Mouse (Mus musculus): Measurements from ENCODE around the gene Slx1b. TPM values are rescaled to one million over a fixed set of nuclear protein-coding genes. Genes with fewer than 3 reads are reported as not detected.
"Not testable (repeated sequence)": the region's sequence is repeated elsewhere in the genome, so short reads cannot be mapped to it uniquely, and the experiment has no call there.

The Slx1b gene
- 10 to 100 TPM; 17.1 to 23.0 (median 19.6) TPM for total RNA-seq (2022)

DNA sequence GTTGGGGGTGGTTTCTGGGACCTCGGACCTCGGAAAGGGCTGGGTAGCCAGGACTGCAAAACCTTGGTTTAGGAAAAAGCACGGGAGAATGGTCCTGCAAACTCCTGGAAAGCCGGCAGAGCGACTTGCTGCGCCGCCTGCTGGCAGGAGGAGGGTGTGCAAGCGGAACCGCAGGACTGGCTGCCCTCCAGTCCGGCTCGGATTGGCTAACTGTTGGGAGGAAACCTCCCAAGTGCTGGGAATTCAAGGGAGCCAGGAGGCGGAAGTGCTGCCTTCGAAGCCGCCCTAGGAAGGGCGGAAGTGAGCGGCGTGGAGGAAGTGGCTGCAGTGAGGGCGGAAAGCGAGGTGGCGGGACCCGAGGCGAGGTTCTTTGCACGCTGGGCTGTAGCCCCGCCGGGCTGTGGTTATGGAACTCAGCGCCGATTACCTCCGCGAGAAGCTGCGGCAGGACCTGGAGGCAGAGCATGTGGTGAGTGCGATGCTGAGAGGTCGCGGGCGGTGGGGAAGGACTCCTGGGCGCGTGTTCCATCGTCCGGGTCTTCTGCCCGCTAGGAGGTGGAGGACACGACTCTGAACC lies at the start of gene Slx1b:
Gene Slx1b, minus strand, starts transcription at position 154 of the 577 bp plus-strand sequence.
- DNase-seq (ENCODE audit: low spot score in 2 of 2), result peak; percentile 86 to 94

DNA sequence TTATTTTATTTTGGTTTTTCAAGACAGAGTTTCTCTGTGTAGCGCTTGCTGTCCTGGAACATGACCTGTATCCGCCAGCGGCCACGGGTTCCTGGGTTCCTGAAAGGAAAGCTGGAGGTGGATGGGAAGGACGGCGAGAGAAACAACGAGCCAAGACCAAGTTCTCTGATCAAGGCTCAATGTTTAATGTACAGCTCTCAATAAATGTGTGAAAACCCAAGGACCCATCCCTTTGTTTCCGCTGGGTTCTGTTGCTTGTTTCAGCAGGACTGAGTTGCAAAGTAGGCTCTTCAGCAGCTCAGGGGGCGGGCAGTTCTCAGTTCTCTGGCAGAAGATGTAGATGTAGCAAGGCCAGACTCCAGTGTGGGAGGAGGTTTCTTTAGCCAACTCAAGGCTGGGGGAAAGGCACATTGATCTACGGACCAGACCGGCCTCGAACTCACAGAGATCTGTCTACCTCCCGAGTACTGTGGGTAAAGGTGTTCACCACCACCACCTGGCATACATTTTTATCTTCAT lies 46.4 kb upstream of the Slx1b start:
- no peak for DNase-seq (ENCODE audit: low spot score in 2 of 2)

DNA sequence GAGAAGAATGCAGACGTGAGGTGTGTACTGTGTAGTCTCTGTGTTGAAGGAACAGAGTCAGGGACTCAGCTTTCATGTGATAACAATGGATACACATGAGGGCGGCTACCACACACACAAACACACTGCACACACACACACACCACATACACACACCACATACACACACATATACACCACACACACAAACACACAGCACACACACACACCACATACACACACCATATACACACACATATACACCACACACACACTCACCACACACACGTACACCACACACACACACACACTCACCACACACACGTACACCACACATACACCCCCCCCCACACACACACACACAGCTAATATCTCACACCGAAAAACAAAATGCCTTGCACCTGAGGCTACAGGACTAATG lies 45.9 kb upstream of the Slx1b start:
- DNase-seq (ENCODE audit: low spot score in 2 of 2), result no peak

DNA sequence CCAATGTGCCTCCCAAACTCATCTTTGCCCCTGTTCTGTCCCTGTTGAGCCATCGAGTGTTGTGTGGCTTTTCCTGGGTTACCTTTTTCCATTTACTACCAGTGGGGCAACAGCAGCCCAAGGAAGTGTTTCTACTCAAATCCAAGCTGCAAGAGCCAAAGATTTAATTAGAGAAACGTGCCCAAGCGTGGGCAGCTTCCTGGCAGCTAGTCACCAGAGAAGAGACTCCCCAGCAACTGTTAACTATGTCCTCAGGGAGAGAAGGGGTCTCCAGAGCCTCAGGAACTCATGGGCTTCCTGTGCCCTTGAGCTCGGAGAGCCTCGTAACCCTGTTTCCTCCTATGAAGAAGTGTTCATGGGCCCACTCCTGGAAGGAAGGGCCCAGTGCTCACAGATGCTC lies 45.4 kb upstream of the Slx1b start:
- no peak for DNase-seq (ENCODE audit: low spot score in 2 of 2)

DNA sequence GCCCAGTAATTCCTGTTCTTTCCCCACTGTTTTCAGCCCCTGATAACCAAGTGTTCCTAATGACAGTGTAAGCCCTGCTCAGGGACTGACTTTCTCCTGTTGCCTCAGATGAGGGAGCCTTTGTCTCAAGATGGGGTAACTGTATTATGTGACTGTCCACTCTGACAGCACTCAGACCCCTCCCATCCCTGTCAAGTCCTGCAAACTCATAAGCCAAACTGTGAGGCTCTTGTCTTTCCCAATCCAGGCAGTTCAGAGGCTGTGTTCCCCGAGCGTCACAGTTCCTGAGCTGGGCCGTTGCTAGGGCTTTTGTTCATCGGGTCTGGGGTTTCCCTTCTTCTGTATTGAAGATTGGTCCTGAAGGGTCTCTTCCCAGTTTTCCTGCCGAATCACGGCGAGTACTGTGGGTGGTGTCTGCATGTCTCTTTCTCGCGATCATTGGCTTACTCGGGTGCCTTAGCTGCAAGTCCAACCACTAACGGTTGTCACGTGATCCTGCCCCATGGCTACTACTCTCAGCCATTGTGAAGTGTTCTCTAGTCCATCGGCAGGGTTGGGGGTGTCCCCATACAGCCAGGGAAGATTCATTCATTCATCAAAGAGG lies 44.6 kb upstream of the Slx1b start:
- no peak for DNase-seq (ENCODE audit: low spot score in 2 of 2)

DNA sequence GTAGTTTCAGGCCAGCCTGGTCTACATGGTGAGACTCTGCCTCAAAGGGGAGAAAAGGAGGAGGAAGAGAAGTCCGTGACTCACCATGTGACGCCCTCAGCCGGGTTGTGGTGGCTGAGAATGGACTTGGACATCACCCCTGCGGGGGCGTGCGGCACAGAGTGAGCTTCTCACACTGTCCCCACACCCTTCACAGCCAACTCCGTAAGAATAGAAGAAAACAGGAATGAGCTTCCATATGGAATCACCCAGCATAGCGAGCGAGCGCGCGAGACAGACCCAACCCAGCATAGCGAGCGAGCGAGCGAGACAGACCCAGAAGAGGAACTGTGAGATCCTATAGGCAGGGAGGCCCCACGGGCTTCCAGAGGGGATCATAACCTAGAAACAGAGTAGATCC lies 44.0 kb upstream of the Slx1b start:
- DNase-seq (ENCODE audit: low spot score in 2 of 2), result peak in 1 of 2 experiments; percentile 84

DNA sequence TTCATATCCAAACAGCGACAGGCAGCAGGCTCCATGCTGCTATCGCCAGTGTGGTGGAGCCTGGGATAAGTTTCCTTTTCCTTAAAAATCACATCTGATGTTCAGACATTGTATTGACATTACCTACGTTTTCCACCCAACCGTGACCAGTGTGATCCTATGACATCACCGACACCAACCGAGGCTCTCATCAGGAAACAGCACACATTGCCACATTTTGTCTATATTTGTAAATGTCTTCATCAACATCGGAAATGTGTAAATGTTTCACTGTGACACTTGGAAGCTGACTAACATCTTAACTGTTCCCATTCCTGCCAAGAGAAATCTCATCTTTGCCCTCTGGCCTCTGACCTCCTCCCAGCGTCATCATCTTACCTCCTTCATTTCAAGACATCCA lies 40.5 kb upstream of the Slx1b start:
- no peak for DNase-seq (ENCODE audit: low spot score in 2 of 2)

DNA sequence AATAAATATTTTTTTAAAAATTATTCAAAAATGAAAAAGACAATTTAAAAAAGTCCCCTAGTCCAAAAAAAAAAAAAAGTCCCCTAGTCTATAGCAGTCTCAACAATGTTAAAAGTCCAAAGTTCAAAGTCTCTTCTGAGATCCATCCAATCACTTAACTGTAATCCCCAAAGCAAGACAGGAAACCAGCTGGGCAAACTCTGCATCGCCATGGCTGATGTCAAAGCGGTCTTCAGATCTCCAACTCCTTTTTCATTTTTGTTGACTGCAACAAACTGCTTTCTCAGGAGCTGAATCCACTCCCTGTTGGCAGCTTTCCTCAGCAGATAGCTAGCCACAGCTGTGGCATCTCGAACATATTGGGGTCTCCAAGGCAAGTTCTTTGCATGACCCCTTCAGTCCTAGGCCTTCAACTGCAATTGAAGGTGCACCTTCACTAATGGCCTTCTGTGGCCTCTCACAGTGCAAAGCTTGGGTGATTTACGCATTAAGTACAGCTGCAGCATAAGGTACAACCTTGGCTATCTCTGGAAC lies 34.7 kb upstream of the Slx1b start:
- DNase-seq (ENCODE audit: low spot score in 2 of 2), result not testable (repeated sequence)

DNA sequence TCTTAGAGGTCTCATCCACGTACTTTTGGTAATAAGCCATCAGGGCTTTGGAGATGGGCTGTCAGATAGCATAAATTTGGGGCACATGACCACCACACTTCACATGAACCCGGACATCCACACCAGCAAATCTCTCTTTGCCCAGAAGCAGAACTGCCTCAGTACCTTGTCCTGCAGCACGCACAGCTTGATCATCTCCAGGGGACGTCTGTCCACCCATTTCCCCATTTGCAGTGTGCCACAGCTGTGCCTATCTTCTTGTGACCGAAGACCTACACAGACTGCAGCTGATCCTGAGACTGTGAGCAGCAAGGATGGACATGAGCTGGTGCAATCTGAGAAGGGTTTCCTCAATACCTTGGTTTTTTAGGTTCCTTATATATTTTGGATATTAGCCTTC lies 30.1 kb upstream of the Slx1b start:
- no peak for DNase-seq (ENCODE audit: low spot score in 2 of 2)

DNA sequence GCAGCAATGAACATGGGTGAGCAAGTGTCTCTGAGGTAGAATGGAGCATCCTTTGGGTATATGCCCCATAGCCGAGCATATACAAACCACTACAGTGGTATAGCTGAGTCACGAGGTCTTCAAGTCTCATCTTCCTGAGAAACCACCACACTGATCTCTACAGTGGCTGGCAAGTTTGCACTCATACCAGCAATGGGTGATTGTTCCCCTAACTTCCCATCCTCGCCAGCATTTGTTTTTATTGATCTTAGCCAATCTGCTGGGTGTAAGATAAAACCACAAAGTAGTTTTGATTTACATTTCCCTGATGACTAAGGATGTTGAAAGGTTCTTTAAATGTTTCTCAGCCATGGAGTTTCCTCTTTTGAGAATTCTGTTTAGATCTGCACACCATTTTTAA lies 29.5 kb upstream of the Slx1b start:
- no peak for DNase-seq (ENCODE audit: low spot score in 2 of 2)

DNA sequence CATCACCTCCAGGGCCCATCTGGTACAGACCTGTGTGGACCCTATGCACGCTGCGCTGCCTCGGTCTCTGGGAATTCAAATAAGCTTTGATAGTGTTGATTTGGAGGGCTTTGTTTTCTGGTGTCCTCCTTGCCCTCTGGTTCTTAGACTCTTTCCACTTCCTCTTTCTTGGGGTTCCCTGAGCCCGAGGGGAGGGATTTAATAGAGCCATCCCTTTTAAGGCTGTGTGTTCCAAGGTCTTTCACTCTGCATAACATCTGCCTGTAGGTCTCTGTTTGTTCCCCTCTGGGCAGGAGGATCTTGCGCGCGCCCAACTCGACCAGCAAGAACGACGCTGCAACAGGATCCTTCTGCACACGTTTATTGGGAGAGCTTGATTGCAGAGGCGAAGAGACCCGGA lies 26.1 kb upstream of the Slx1b start:
- DNase-seq (ENCODE audit: low spot score in 2 of 2), result no peak

DNA sequence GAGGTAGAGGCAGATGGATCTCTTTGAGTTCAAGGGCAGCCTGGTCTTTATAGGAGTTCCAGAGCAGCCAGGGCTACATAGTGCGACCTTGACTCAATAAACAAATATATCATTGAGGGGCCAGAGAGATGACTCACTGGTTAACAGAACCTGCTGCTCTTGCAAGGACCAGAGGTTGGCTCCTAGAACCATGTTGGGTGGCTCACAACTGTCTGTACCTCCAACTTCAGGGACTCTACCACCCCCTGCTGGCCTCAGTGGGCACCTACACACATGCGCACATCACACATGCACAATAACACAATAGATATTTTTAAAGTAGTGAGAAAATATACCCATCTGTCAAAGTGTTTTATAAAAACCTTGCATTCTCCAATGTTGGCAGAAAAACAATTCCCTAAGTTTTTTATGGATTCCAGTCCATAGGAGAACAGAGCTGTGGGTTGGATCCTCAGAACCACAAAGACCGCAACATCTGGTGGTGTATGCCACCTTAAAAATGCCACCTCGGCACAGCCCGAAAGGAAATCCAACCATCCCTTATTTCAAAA lies 23.3 kb upstream of the Slx1b start:
- DNase-seq (ENCODE audit: low spot score in 2 of 2), result peak in 1 of 2 experiments; percentile 51

DNA sequence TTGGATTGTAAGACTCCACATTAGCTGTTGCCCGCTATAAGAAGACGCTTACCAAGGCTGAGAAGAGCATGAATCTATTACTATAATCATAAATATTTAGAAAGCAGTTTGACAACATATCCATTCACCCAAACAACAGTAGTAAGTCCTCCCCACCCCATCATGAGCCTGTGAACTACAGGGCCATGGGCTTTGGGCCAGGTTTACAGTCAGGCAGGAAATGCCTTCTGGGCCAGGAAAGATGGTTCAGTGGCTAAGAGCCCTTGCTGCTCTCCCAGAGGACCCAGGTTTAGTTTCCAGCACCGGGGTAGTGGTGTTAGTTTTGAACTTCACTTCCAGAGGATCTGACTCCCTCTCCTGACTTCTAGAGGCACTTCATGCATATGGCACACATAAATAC lies 22.0 kb upstream of the Slx1b start:
- no peak for DNase-seq (ENCODE audit: low spot score in 2 of 2)

DNA sequence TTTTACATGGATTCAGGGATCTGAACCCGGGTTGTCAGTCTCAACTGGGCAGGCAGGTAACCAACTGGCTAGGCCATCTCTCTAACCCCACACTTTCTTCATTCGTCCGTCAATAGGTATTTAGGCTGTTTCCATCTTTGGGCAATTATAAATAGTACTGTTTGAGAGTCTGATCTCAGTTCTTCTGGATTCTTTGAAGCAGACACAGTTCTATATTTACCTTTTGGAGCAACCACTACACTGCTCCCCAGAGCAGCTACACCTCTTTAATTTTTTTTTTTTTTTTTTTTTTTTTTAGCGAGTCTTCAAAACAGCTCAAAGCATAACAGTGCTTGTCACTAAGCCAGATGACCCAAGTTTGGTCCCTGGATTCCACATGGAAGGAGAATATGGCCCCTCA lies 20.1 kb upstream of the Slx1b start:
- DNase-seq (ENCODE audit: low spot score in 2 of 2), result no peak

DNA sequence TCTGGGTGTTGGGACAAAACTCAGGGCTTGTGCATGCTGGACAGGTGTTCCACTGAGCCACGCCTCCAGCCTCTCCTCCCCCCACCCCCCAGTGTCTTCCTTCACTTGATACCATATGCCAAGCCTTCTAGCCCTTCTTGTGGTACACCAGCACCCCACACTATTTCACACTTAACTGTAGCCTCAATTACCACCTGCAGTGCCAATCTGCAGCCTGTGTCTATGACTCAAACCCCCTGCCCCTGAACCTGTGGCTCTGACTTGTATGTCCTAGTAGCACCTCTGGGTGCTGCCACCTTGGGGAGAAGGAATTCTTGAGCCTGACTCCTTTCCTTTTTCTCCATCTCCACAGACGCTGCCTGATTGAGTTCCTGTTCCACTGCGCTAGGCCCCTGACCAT lies 16.3 kb upstream of the Slx1b start:
- DNase-seq (ENCODE audit: low spot score in 2 of 2), result no peak

DNA sequence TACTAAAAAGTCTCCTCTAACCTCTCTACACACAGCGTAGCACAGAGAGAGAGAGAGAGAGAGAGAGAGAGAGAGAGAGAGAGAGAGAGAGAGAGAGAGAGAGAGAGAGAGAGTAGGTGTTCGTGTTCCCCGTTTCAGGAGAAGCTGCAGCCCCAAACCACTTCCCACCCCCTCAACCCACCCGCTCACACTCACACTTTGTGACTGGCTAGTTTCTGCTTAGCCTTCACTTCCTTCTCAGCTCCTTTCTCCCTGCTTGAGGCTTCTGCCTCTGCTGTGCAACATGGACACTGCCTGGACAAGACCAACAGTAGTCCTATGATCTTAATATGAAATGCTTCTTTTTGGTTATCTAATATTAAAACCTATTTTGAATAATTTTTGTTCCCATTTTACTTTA lies 14.7 kb upstream of the Slx1b start:
- DNase-seq (ENCODE audit: low spot score in 2 of 2), result no peak

DNA sequence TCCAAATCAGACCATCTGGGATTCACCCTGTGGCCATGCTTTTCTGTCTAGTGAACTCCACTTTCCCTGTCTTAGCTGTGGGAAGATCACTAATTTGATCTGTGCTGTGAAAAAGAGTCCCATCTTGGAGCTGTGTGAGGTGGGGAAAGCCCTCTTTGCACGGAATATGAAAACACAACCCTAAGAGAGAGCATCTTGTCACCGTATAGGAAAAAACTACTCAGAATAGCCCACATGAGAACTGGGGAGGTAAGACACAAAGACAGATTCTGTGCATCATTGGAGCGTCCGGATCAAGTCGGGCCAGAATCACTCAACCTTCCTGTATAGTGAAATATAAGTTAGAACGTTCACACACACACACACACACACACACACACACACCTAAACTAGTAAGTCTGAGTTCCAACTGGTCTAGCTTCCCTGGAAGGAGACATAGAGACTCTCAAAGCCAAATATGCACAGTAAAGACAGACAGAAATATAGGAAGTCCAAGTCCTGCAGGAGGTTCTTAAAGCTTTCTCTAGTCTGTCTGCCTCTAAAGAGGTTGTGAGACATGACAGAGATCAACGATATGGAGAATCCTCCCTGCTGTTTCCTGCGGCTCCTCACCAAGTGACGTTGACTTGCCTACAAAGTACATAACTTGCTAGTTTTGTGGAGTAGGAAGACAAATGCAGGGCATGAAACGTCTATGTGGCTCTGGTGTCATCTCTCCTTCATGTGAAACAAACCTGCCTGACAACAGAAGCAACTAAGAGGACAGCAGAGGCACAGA lies 12.8 kb upstream of the Slx1b start:
- no peak for DNase-seq (ENCODE audit: low spot score in 2 of 2)

DNA sequence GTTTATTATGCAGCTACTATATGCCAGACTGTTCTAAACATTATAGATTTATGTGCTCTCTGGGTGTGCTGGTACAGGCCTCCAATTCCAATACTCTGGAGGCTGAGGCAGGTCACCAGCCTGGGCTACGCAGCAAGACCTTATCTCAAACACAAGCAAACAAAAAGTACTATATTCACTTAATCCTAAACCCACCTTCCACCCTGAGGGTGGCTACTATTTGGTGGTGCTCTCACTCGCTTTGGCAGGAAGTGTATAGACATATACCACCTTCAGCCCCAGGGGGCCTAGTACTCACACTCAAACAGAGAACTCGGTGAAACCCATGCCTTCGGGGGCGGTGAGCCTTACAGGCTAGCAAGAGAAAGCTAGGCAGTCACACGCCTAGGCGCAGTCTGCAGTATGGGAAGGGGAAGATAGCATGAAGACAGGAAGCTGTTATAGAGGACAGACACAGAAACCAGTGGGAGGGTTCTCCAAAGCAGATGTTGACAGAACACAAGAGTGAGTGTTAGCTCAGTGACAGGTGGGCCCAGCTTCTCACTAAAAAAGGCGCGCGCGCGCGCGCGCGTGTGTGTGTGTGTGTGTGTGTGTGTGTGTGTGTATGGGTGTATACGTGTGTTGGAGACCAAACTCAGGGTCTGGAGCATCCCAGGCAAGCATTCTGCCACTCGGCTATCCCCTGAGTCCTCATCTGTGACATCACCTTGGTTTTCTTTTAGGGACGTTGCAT lies 12.0 kb upstream of the Slx1b start, which contains the start of gene Coro1a:
Gene Coro1a, minus strand, starts transcription at position 346 of the 733 bp plus-strand sequence.
- no peak for DNase-seq (ENCODE audit: low spot score in 2 of 2)

DNA sequence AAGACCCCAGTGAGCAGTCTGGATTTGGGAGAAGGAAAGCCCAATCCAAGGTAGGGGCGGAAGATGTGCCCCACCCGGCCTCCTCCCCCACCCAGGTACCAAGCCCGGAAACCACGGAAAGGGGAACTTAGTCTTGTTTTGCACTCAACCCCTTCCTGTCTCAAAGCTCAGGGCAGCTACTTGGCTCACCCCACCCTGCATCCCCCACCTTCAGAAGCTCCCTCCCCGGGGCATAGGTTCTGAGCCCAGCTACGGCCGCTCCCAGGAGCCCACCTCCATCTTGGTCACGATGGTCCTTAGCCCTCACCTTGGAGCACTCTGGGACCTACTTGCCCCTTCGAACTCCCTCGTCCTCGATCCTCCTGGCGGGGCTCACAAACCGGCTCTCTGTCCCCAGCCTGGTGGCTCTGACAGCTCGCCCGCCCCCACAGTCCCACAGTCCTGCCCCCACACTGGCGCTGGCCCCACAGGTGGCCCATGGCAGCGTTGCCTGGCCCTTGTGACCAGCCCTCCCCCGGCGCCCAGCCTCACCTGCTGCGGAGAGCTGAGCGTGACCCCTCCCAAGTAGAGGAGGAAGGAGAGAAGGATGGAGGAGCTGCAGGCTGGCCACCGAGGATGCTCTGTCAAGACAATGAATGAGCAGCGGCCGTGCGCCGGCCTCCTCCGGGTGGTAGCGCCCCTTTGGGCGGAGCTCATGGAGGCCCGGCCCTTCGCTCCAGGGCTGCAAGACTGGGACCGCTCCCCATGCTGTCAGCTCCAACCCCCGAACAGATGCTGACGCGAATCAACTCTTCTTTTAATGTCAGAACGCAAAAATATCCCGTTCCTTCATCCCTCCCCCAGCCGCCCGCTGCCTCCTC lies 8.8 kb upstream of the Slx1b start:
- peak; percentile 78 to 92 for DNase-seq (ENCODE audit: low spot score in 2 of 2)

DNA sequence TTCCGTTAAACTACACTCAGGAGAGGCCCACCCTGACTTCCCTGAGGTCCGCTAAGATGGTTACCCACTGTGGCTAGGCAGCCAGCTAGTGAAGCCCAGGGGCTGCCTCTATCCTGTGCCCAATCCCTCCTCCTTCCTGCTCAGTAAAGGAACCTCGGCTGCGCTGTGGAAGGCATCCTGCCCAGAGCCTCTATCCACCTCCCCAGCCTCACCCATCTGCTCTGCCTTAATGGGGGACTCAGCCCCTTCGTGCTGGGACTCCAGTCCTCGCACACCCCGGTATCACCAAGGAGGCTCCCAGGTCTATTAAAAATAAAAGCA lies 8.1 kb upstream of the Slx1b start:
- DNase-seq (ENCODE audit: low spot score in 2 of 2), result no peak

All from left cerebral cortex, adult 8-10 months (tissue).